Mouse (Mus musculus): ENCODE measurements around the gene Sdk2. TPM values are rescaled to one million over a fixed set of nuclear protein-coding genes. Genes with fewer than 3 reads are reported as not detected.

The Sdk2 gene
- polyA plus RNA-seq, 1 experiment from 2014 or later: 0.66 TPM

GRCm38 (mm10) chr11:114080606-114081005 lies 13.8 kb upstream of the Sdk2 start:
- Histone ChIP-seq H3K27ac (ENCODE audit: low read depth, low read length) (no peak overlapping the region), H3K4me2 (replicated peaks; ENCODE audit: low read depth) (no peak overlapping the region), H3K4me3 (ENCODE audit: low read depth, low read length) (no peak overlapping the region), H3K4me1 (replicated peaks; ENCODE audit: control insufficient read depth, insufficient read depth, low read length) (no peaks in the 10 kb centered on the region), H3K27me3 (replicated peaks; ENCODE audit: control insufficient read depth, insufficient read depth, low read length) (no peaks in the 10 kb centered on the region), H3K36me3 (ENCODE audit: control insufficient read depth, insufficient read depth) (no peaks in the 10 kb centered on the region), H3K9ac (ENCODE audit: low read depth, low read length) (no peak overlapping the region), H3K9me3 (ENCODE audit: control insufficient read depth) (no peaks in the 10 kb centered on the region; the same call in 1 of the 2 replicates)
- no peak for ATAC-seq
- no peak for TF ChIP-seq CTCF (IDR thresholded peaks at IDR 0.05; ENCODE audit: low read depth)
- 57% methylated on average over 9 of the region's 9 CpGs for WGBS

DNA sequence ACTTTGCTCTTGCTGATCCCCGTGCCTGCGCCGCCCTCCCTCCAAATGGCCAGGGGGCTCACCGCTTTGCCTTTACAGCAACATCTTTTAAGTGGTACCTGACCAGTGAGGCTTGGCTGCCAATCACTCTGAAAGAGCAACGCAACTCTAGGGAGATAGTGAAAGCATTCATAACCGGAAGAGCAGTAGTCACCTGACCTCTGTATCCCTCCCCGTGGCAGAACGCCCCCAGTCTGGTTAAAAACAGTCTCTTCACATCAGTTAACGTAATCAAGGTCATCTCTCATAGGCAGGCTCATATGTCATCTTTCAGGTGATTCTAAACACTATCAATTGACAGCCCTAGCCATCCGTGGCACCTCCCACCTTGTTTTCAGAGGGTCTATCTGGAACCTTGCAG lies 5.8 kb upstream of the Sdk2 start:
- no peak for TF ChIP-seq CTCF (IDR thresholded peaks at IDR 0.05; ENCODE audit: low read depth)
- WGBS: 77% methylated on average over 10 of the region's 10 CpGs
- Histone ChIP-seq H3K9ac (ENCODE audit: low read depth, low read length) (no peak overlapping the region), H3K9me3 (ENCODE audit: control insufficient read depth) (no peaks in the 10 kb centered on the region; the same call in 1 of the 2 replicates), H3K4me1 (replicated peaks; ENCODE audit: control insufficient read depth, insufficient read depth, low read length) (no peaks in the 10 kb centered on the region), H3K4me2 (replicated peaks; ENCODE audit: low read depth) (no peak overlapping the region), H3K27ac (ENCODE audit: low read depth, low read length) (no peak overlapping the region), H3K27me3 (replicated peaks; ENCODE audit: control insufficient read depth, insufficient read depth, low read length) (peaks cover 17% of the 10 kb centered on the region; the same call in 1 of the 2 replicates), H3K4me3 (ENCODE audit: low read depth, low read length) (no peak overlapping the region), H3K36me3 (ENCODE audit: control insufficient read depth, insufficient read depth) (no peaks in the 10 kb centered on the region)
- ATAC-seq: no peak

GRCm38 (mm10) chr11:114071998-114072397 lies 5.2 kb upstream of the Sdk2 start:
- WGBS: 25% methylated on average over 8 of the region's 8 CpGs
- Histone ChIP-seq H3K9ac (ENCODE audit: low read depth, low read length) (no peak overlapping the region), H3K4me2 (replicated peaks; ENCODE audit: low read depth) (no peak overlapping the region), H3K9me3 (ENCODE audit: control insufficient read depth) (no peaks in the 10 kb centered on the region; the same call in 1 of the 2 replicates), H3K36me3 (ENCODE audit: control insufficient read depth, insufficient read depth) (no peaks in the 10 kb centered on the region), H3K27me3 (replicated peaks; ENCODE audit: control insufficient read depth, insufficient read depth, low read length) (peaks cover 23% of the 10 kb centered on the region), H3K4me1 (replicated peaks; ENCODE audit: control insufficient read depth, insufficient read depth, low read length) (no peaks in the 10 kb centered on the region), H3K4me3 (ENCODE audit: low read depth, low read length) (no peak overlapping the region), H3K27ac (ENCODE audit: low read depth, low read length) (no peak overlapping the region)
- no peak for ATAC-seq
- peak; percentile 72 for TF ChIP-seq CTCF (IDR thresholded peaks at IDR 0.05; ENCODE audit: low read depth)

GRCm38 (mm10) chr11:114070881-114071280 lies 4.0 kb upstream of the Sdk2 start:
- no peak for ATAC-seq
- 65% methylated on average over 6 of the region's 6 CpGs for WGBS

DNA sequence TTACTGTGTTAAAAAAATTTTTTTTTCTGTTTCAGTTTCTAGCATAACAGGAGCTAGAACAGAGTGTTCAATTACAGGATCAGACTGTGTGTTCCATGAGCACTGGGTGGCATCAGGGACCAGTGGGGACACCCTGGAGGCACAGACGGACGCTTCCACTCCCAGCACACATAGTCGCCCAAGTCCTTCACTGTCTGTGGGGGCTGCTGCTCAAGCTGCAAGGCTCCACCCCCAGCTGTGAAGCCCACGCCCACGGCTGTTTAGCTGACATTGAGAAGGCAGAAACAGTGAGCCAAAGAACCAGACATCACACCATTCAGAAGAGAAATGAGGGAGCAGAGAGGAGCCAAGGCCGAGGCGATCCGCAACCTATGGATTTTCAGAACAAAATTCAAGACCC lies 3.3 kb upstream of the Sdk2 start:
- Histone ChIP-seq H3K9me3 (ENCODE audit: control insufficient read depth) (no peaks in the 10 kb centered on the region), H3K4me3 (ENCODE audit: low read depth, low read length) (no peak overlapping the region), H3K27me3 (replicated peaks; ENCODE audit: control insufficient read depth, insufficient read depth, low read length) (peaks cover 41% of the 10 kb centered on the region), H3K4me2 (replicated peaks; ENCODE audit: low read depth) (no peak overlapping the region), H3K9ac (ENCODE audit: low read depth, low read length) (no peak overlapping the region), H3K27ac (ENCODE audit: low read depth, low read length) (no peak overlapping the region), H3K4me1 (replicated peaks; ENCODE audit: control insufficient read depth, insufficient read depth, low read length) (no peaks in the 10 kb centered on the region), H3K36me3 (ENCODE audit: control insufficient read depth, insufficient read depth) (no peaks in the 10 kb centered on the region)
- no peak for ATAC-seq
- no peak for TF ChIP-seq CTCF (IDR thresholded peaks at IDR 0.05; ENCODE audit: low read depth)
- WGBS: 73% methylated on average over 8 of the region's 8 CpGs

More at GRCm38 (mm10) chr11:114070881-114071280, 4.0 kb upstream of the Sdk2 start:
- H3K4me3 ChIP-seq (ENCODE audit: low read depth, low read length): no peak overlapping the region
- H3K27ac ChIP-seq (ENCODE audit: low read depth, low read length): no peak overlapping the region
- no peaks in the 10 kb centered on the region for H3K36me3 ChIP-seq (ENCODE audit: control insufficient read depth, insufficient read depth)
- H3K4me2 ChIP-seq (replicated peaks; ENCODE audit: low read depth): no peak overlapping the region
- H3K27me3 ChIP-seq (replicated peaks; ENCODE audit: control insufficient read depth, insufficient read depth, low read length): peaks cover 34% of the 10 kb centered on the region
- peak; percentile 34 for TF ChIP-seq CTCF (IDR thresholded peaks at IDR 0.05; ENCODE audit: low read depth)
- H3K4me1 ChIP-seq (replicated peaks; ENCODE audit: control insufficient read depth, insufficient read depth, low read length): no peaks in the 10 kb centered on the region
- H3K9me3 ChIP-seq (ENCODE audit: control insufficient read depth): no peaks in the 10 kb centered on the region; the same call in 1 of the 2 replicates
- no peak overlapping the region for H3K9ac ChIP-seq (ENCODE audit: low read depth, low read length)

GRCm38 (mm10) chr11:114068390-114068789 lies 1.5 kb upstream of the Sdk2 start:
- ATAC-seq: no peak

More at GRCm38 (mm10) chr11:114068390-114068789, 1.5 kb upstream of the Sdk2 start:
- no peak overlapping the region for H3K9ac ChIP-seq (ENCODE audit: low read depth, low read length)
- no peak overlapping the region for H3K4me3 ChIP-seq (ENCODE audit: low read depth, low read length)
- no peak overlapping the region for H3K27ac ChIP-seq (ENCODE audit: low read depth, low read length)
- H3K4me2 ChIP-seq (replicated peaks; ENCODE audit: low read depth): no peak overlapping the region
- TF ChIP-seq CTCF (IDR thresholded peaks at IDR 0.05; ENCODE audit: low read depth): peak; percentile 77
- H3K4me1 ChIP-seq (replicated peaks; ENCODE audit: control insufficient read depth, insufficient read depth, low read length): no peaks in the 10 kb centered on the region
- no peaks in the 10 kb centered on the region for H3K36me3 ChIP-seq (ENCODE audit: control insufficient read depth, insufficient read depth)
- 3% methylated on average over 5 of the region's 5 CpGs for WGBS
- H3K27me3 ChIP-seq (replicated peaks; ENCODE audit: control insufficient read depth, insufficient read depth, low read length): peaks cover 55% of the 10 kb centered on the region
- no peaks in the 10 kb centered on the region for H3K9me3 ChIP-seq (ENCODE audit: control insufficient read depth)
